Mouse (Mus musculus) cerebellum, adult 2 months (tissue): ENCODE results near the gene 4930435E12Rik.

Experiments used
- CTCF ChIP-seq: fragments of 200-500 bp; IDR thresholded peaks from 2 replicates; pipeline ENCODE4 v1.5.1; 2011; ENCODE audit warnings: low read depth, mild to moderate bottlenecking, control low read depth, low read length, moderate library complexity, borderline replicate concordance; ENCODE audit not compliant: insufficient read depth
- POLR2A ChIP-seq: fragments of 200-500 bp; IDR thresholded peaks from 2 replicates; pipeline ENCODE4 v1.6.1; 2011; ENCODE audit warnings: low read length, control low read depth, borderline replicate concordance; ENCODE audit not compliant: insufficient read depth

GRCm38 (mm10) chr16:38771145-38771544, 57.4 kb downstream of the 4930435E12Rik start:
- TF ChIP-seq POLR2A, result no peak
- no peak for TF ChIP-seq CTCF
